ENCODE assay signal across 13 mouse cellular contexts in the genomic region with DNA sequence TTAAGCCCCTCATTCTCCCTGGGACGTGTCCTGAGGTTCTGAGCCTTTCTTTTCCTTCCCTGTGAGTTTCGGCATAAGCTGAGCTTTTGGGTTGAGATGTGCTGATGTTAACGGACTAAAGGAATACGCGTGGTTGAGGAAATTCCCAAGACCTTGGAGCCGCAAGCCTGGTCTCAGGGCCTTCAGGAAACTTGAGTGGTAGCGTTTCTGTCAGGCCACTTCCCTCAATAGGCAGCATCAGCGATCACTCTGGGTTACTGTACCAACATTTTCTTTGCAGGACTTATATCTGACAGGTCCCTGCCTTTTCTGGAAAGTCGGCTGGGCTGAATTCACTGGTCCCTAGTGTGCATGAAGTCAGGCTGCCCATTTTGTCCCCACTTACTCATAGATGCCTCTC. TPM values are rescaled to one million over a fixed set of nuclear protein-coding genes. Genes with fewer than 3 reads are reported as not detected.
DNase-seq lines count a peak whose midpoint lies in the region; ATAC-seq lines count a peak whose summit lies in the region.
"Had no signal": no experiment of that assay in that cellular context is flagged by ENCODE, and none has a peak within 500 bp of the region (broad histone marks: within the 10 kb centered on the region; RNA-seq: fewer than 3 reads in every experiment).

No protein-coding gene starts in this region.

- H3K9me3 ChIP-seq in forebrain, embryonic 10.5 days = no peaks in the 10 kb centered on the region
- H3K9me3 ChIP-seq in forebrain, embryonic 16.5 days (ENCODE audit: control insufficient read depth, low read length) = no peaks in the 10 kb centered on the region
- no peaks in the 10 kb centered on the region for H3K9me3 ChIP-seq in heart, embryonic 16.5 days (replicated peaks; ENCODE audit: control insufficient read depth, low read length)
- peaks cover 1% of the 10 kb centered on the region for H3K9me3 ChIP-seq in megakaryocyte, embryonic 14.5 days
- H3K9me3 ChIP-seq in midbrain, embryonic 13.5 days = no peaks in the 10 kb centered on the region
- H3K9me3 ChIP-seq: embryonic facial prominence, embryonic 13.5 days; kidney, embryonic 15.5 days had no signal

- no peak for ATAC-seq in forebrain, embryonic 16.5 days
- ATAC-seq in heart, embryonic 16.5 days (replicated peaks; ENCODE audit: extremely low read depth, insufficient read depth, low FRiP score) = no peak
- no peak for ATAC-seq in megakaryocyte, adult 5-6 weeks (ENCODE audit: poor library complexity, severe bottlenecking)
- ATAC-seq in midbrain, embryonic 13.5 days = no peak

- 0 out of 2 replicates have a peak overlapping the region, but pooled peaks have one; percentile 12 for H3K27ac ChIP-seq in forebrain, embryonic 10.5 days
- no peak overlapping the region for H3K27ac ChIP-seq in forebrain, embryonic 16.5 days (ENCODE audit: low read length)
- peak overlapping the region; percentile 85 for H3K27ac ChIP-seq in heart, embryonic 16.5 days (ENCODE audit: low read length)
- H3K27ac ChIP-seq in midbrain, embryonic 13.5 days = no peak overlapping the region
- H3K27ac ChIP-seq: embryonic facial prominence, embryonic 13.5 days; macrophage had no signal

- H3K4me2 ChIP-seq in forebrain, embryonic 16.5 days (ENCODE audit: low read length) = no peak overlapping the region
- peak overlapping the region; percentile 49 for H3K4me2 ChIP-seq in heart, embryonic 16.5 days (ENCODE audit: low read depth, low read length)
- 0 out of 2 replicates have a peak overlapping the region, but pooled peaks have one; percentile 26 for H3K4me2 ChIP-seq in midbrain, embryonic 13.5 days (replicated peaks)
- H3K4me2 ChIP-seq: embryonic facial prominence, embryonic 13.5 days had no signal

- no peaks in the 10 kb centered on the region for H3K36me3 ChIP-seq in forebrain, embryonic 10.5 days (replicated peaks)
- H3K36me3 ChIP-seq in forebrain, embryonic 16.5 days (ENCODE audit: control insufficient read depth, insufficient read depth) = no peaks in the 10 kb centered on the region; the same call in 1 of the 2 replicates
- no peaks in the 10 kb centered on the region for H3K36me3 ChIP-seq in heart, embryonic 16.5 days (ENCODE audit: control insufficient read depth, insufficient read depth)
- H3K36me3 ChIP-seq in megakaryocyte, embryonic 14.5 days (replicated peaks; ENCODE audit: low read length) = no peaks in the 10 kb centered on the region
- H3K36me3 ChIP-seq in midbrain, embryonic 13.5 days = no peaks in the 10 kb centered on the region
- H3K36me3 ChIP-seq: embryonic facial prominence, embryonic 13.5 days; kidney, embryonic 15.5 days had no signal

- H3K27me3 ChIP-seq in forebrain, embryonic 10.5 days (ENCODE audit: poor library complexity, severe bottlenecking) = peaks cover 93% of the 10 kb centered on the region
- peaks cover under 1% of the 10 kb centered on the region; the same call in 1 of the 2 replicates for H3K27me3 ChIP-seq in forebrain, embryonic 16.5 days (replicated peaks; ENCODE audit: control insufficient read depth, insufficient read depth, low read length)
- H3K27me3 ChIP-seq in heart, embryonic 16.5 days (ENCODE audit: control insufficient read depth, insufficient read depth, low read length) = no peaks in the 10 kb centered on the region
- no peaks in the 10 kb centered on the region for H3K27me3 ChIP-seq in megakaryocyte, embryonic 14.5 days (replicated peaks)
- H3K27me3 ChIP-seq in midbrain, embryonic 13.5 days = peaks cover 16% of the 10 kb centered on the region; the same call in 1 of the 2 replicates

- DNase-seq in forebrain, embryonic 10.5 days (ENCODE audit: extremely low spot score, low spot score) = no peak
- no peak for DNase-seq in heart, postnatal 36 days
- DNase-seq in cerebellum, postnatal 25 days = no peak
- DNase-seq: thymus, postnatal 4 days had no signal

- no peak overlapping the region for H3K9ac ChIP-seq in forebrain, embryonic 16.5 days (replicated peaks; ENCODE audit: low read depth, low read length)
- H3K9ac ChIP-seq in heart, embryonic 16.5 days (ENCODE audit: low read length) = peak overlapping the region; percentile 54
- no peak overlapping the region for H3K9ac ChIP-seq in midbrain, embryonic 13.5 days (replicated peaks)
- H3K9ac ChIP-seq: embryonic facial prominence, embryonic 13.5 days; kidney, embryonic 15.5 days had no signal

- intact Hi-C loops in heart, postnatal 36 days (cut with DNase I) = loop anchor here (5.0 kb wide), 1 partner anchor 35 kb away; a partner anchor contains a TSS

- peak overlapping the region; percentile 21; the same call in 1 of the 2 replicates for H3K4me3 ChIP-seq in forebrain, embryonic 10.5 days
- H3K4me3 ChIP-seq in forebrain, embryonic 16.5 days (replicated peaks; ENCODE audit: low read length) = no peak overlapping the region
- H3K4me3 ChIP-seq in heart, embryonic 16.5 days (ENCODE audit: low read length) = no peak overlapping the region
- peak overlapping the region; percentile 84 for H3K4me3 ChIP-seq in megakaryocyte, embryonic 14.5 days (replicated peaks)
- no peak overlapping the region for H3K4me3 ChIP-seq in midbrain, embryonic 13.5 days (replicated peaks)
- H3K4me3 ChIP-seq: embryonic facial prominence, embryonic 13.5 days; kidney, embryonic 15.5 days had no signal

- WGBS in forebrain, embryonic 10.5 days = 25% methylated on average over 9 of the region's 9 CpGs
- WGBS in forebrain, embryonic 16.5 days = 31% methylated on average over 9 of the region's 9 CpGs
- 56% methylated on average over 9 of the region's 9 CpGs for WGBS in heart, embryonic 16.5 days
- 26% methylated on average over 9 of the region's 9 CpGs for WGBS in midbrain, embryonic 13.5 days

- H3K4me1 ChIP-seq in forebrain, embryonic 10.5 days = peaks cover 33% of the 10 kb centered on the region
- peaks cover 32% of the 10 kb centered on the region for H3K4me1 ChIP-seq in forebrain, embryonic 16.5 days (replicated peaks; ENCODE audit: control insufficient read depth, insufficient read depth, low read length)
- peaks cover 41% of the 10 kb centered on the region for H3K4me1 ChIP-seq in heart, embryonic 16.5 days (ENCODE audit: control insufficient read depth, insufficient read depth, low read length)
- H3K4me1 ChIP-seq in megakaryocyte, embryonic 14.5 days = peaks cover 58% of the 10 kb centered on the region
- H3K4me1 ChIP-seq in midbrain, embryonic 13.5 days (replicated peaks) = peaks cover 48% of the 10 kb centered on the region

RNA-seq across cellular contexts. Expression of a gene that starts 12.2 kb away (rescaled TPM):
- 0.23 and 0.51 TPM in 2 replicates for polyA plus RNA-seq in forebrain, embryonic 10.5 days (2016; fragmentation: Nextera tagmentation; extraction: Ambion mirVana)
- 4.7 and 5.0 TPM in 2 replicates for polyA plus RNA-seq in forebrain, embryonic 16.5 days (2015; fragmentation: Nextera tagmentation; extraction: Ambion mirVana)
- 2.0 and 2.7 TPM in 2 replicates for polyA plus RNA-seq in heart, embryonic 16.5 days (2015; fragmentation: Nextera tagmentation; extraction: Ambion mirVana)
- 1 to 10 TPM; 2.5 to 4.9 TPM for total RNA-seq in heart, postnatal 36 days (2021)
- not detected in 2 replicates for polyA plus RNA-seq in megakaryocyte, embryonic 14.5 days (2012; ENCODE audit: insufficient read depth, low replicate concordance)
- total RNA-seq in megakaryocyte, adult 5-6 weeks (2015) = not detected in 2 replicates
- not detected in 2 replicates for total RNA-seq in megakaryocyte, adult 5-6 weeks (2017)
- 2.6 and 4.4 TPM in 2 replicates for polyA plus RNA-seq in midbrain, embryonic 13.5 days (2015; fragmentation: Nextera tagmentation; extraction: Ambion mirVana)
- total RNA-seq: granulocyte monocyte progenitor cell, adult 5-6 weeks had no signal
- polyA plus RNA-seq: macrophage had no signal

RNA-seq across cellular contexts. Expression of a gene that starts 34.6 kb away (rescaled TPM):
- 95.9 and 99.0 TPM in 2 replicates for polyA plus RNA-seq in forebrain, embryonic 10.5 days (2016; fragmentation: Nextera tagmentation; extraction: Ambion mirVana)
- 98.0 and 103 TPM in 2 replicates for polyA plus RNA-seq in forebrain, embryonic 16.5 days (2015; fragmentation: Nextera tagmentation; extraction: Ambion mirVana)
- polyA plus RNA-seq in heart, embryonic 16.5 days (2015; fragmentation: Nextera tagmentation; extraction: Ambion mirVana) = 73.2 and 75.7 TPM in 2 replicates
- total RNA-seq in heart, postnatal 36 days (2021) = 10 to 100 TPM; 30.6 to 33.2 TPM
- polyA plus RNA-seq in megakaryocyte, embryonic 14.5 days (2012; ENCODE audit: insufficient read depth, low replicate concordance) = 2.2 TPM in 1 of 2 replicates, not detected in the other
- 47.8 and 51.2 TPM in 2 replicates for total RNA-seq in megakaryocyte, adult 5-6 weeks (2015)
- total RNA-seq in megakaryocyte, adult 5-6 weeks (2017) = 19.4 and 25.6 TPM in 2 replicates
- 88.9 and 89.0 TPM in 2 replicates for polyA plus RNA-seq in midbrain, embryonic 13.5 days (2015; fragmentation: Nextera tagmentation; extraction: Ambion mirVana)

Comparison
In these comparisons a context has a peak if more than half of its experiments do, and no peak if none do; other contexts are left out.
1. H3K27ac ChIP-seq: peak in forebrain, embryonic 10.5 days (single experiment) and heart, embryonic 16.5 days (single experiment); none in forebrain, embryonic 16.5 days (single experiment) and midbrain, embryonic 13.5 days (single experiment).
2. H3K4me3 ChIP-seq: peak in forebrain, embryonic 10.5 days (single experiment) and megakaryocyte, embryonic 14.5 days (single experiment); none in forebrain, embryonic 16.5 days (single experiment), heart, embryonic 16.5 days (single experiment) and midbrain, embryonic 13.5 days (single experiment).
3. RNA of a gene that starts 34.6 kb away (polyA plus RNA-seq): 98.0 to 103 TPM in forebrain, embryonic 16.5 days, 95.9 to 99.0 TPM in forebrain, embryonic 10.5 days, 88.9 to 89.0 TPM in midbrain, embryonic 13.5 days and 73.2 to 75.7 TPM in heart, embryonic 16.5 days; 2.2 TPM in megakaryocyte, embryonic 14.5 days; every median in the first group is over 10 times any median in the second.